Mouse (Mus musculus): ENCODE measurements around the gene Atg10. TPM values are rescaled to one million over a fixed set of nuclear protein-coding genes. Genes with fewer than 3 reads are reported as not detected.
A peak's percentile ranks its signal among the peaks of the same experiment; 100 is the strongest.

Atg10 gene
- polyA plus RNA-seq, 1 experiment from 2014 or later = 13.0 TPM

DNA sequence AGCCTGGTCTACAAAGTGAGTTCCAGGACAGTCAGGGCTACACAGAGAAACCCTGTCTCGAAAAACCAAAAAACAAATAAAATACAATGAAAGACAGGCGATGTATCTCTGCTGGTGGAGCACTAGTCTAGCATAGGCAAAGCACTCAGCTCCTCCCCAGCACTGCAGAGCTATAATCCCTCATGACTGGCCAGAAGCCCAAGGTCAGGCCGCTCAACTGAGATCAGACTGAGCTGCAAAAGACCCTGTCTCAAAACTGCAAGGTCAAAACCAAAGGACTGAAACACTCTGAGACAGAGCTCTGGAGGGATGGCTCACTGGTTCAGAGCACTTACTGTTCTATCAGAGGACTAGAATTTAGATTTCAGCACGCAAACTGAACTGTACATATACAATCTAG, 65.8 kb downstream of the Atg10 start:
- H3K4me2 ChIP-seq (ENCODE audit: low read depth, low read length, severe bottlenecking) = no peak overlapping the region
- DNase-seq (ENCODE audit: low spot score) = no peak
- no peaks in the 10 kb centered on the region for H3K27me3 ChIP-seq (ENCODE audit: control insufficient read depth, insufficient read depth, low read length)
- no peaks in the 10 kb centered on the region for H3K9me3 ChIP-seq (ENCODE audit: control insufficient read depth, low read length)
- no peak for ATAC-seq (replicated peaks; ENCODE audit: low FRiP score)
- 87% methylated on average over 4 of the region's 4 CpGs for WGBS
- no peak overlapping the region for H3K27ac ChIP-seq (ENCODE audit: low read depth, low read length)
- no peak overlapping the region for H3K9ac ChIP-seq (ENCODE audit: low read length)
- no peak overlapping the region for H3K4me3 ChIP-seq (ENCODE audit: low read depth, low read length)
- no peaks in the 10 kb centered on the region for H3K36me3 ChIP-seq (ENCODE audit: control insufficient read depth, insufficient read depth, low read length)
- H3K4me1 ChIP-seq (replicated peaks; ENCODE audit: control insufficient read depth, insufficient read depth, low read length) = no peaks in the 10 kb centered on the region

DNA sequence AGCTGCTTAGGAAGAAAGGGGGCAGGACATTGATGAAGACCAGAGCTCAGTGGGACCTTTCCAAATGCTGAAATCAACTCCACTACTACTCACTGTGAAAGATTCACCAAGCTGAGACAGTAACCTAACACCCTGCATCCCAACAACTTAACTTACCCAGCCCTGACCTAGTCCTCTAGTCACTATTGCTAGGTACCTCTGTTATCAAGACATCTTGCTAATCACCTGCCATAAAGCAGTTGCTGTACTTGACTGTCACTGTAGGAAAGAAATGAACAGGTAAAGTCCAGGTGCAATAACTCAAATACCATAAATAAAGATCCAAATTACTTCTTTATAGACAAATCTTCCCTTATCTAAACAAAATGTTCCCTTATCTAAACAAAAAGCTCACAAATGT, 66.3 kb downstream of the Atg10 start:
- DNase-seq (ENCODE audit: low spot score) = no peak
- no peaks in the 10 kb centered on the region for H3K36me3 ChIP-seq (ENCODE audit: control insufficient read depth, insufficient read depth, low read length)
- H3K4me3 ChIP-seq (ENCODE audit: low read depth, low read length) = no peak overlapping the region
- H3K4me1 ChIP-seq (replicated peaks; ENCODE audit: control insufficient read depth, insufficient read depth, low read length) = no peaks in the 10 kb centered on the region
- no peaks in the 10 kb centered on the region for H3K9me3 ChIP-seq (ENCODE audit: control insufficient read depth, low read length)
- H3K9ac ChIP-seq (ENCODE audit: low read length) = no peak overlapping the region
- no peak overlapping the region for H3K27ac ChIP-seq (ENCODE audit: low read depth, low read length)
- no peaks in the 10 kb centered on the region for H3K27me3 ChIP-seq (ENCODE audit: control insufficient read depth, insufficient read depth, low read length)
- H3K4me2 ChIP-seq (ENCODE audit: low read depth, low read length, severe bottlenecking) = no peak overlapping the region
- ATAC-seq (replicated peaks; ENCODE audit: low FRiP score) = no peak

DNA sequence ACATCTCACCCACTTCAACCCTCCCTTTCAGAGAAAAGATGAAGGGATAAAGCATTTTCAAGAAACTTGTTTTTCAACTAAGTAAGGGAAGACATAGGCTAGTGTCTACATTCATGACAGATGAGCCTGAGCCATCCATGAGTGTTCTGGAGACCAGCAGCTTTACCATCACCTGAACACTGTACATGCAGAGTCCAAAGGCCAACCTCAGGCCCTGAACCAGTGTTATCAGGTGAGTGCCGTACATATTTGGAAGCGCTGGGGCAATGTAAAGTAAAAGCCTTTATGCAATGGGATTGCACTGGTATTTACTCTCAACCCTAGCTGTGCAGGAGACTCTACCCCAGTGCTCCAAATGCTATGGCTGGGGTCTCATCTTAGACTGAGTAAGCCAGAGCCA, 66.8 kb downstream of the Atg10 start:
- no peak for ATAC-seq (replicated peaks; ENCODE audit: low FRiP score)
- 92% methylated on average over 2 of the region's 2 CpGs for WGBS
- H3K4me3 ChIP-seq (ENCODE audit: low read depth, low read length) = no peak overlapping the region
- no peak overlapping the region for H3K27ac ChIP-seq (ENCODE audit: low read depth, low read length)
- H3K9me3 ChIP-seq (ENCODE audit: control insufficient read depth, low read length) = no peaks in the 10 kb centered on the region
- H3K4me1 ChIP-seq (replicated peaks; ENCODE audit: control insufficient read depth, insufficient read depth, low read length) = no peaks in the 10 kb centered on the region
- H3K9ac ChIP-seq (ENCODE audit: low read length) = no peak overlapping the region
- no peaks in the 10 kb centered on the region for H3K27me3 ChIP-seq (ENCODE audit: control insufficient read depth, insufficient read depth, low read length)
- no peak for DNase-seq (ENCODE audit: low spot score)
- H3K36me3 ChIP-seq (ENCODE audit: control insufficient read depth, insufficient read depth, low read length) = no peaks in the 10 kb centered on the region
- no peak overlapping the region for H3K4me2 ChIP-seq (ENCODE audit: low read depth, low read length, severe bottlenecking)

DNA sequence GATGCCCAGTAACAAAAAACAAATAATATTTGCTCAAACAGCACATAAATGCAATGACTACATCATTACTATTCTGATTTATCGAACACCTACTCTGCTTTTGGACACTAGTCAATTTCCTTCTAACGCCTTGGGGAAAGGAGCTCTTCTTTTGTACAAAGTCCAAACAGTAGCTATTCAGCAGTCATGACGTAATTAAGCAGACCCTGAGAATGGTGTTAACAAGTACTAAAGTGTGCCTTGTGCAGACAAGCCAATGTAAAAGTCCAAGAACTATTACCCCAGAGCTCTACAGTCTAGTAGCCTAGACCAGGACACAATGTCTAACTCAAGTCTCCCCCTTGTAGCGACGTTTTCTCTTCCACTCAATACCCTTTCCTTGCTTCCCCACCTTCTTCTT, 67.5 kb downstream of the Atg10 start:
- H3K27ac ChIP-seq (ENCODE audit: low read depth, low read length) = no peak overlapping the region
- no peak for DNase-seq (ENCODE audit: low spot score)
- H3K27me3 ChIP-seq (ENCODE audit: control insufficient read depth, insufficient read depth, low read length) = no peaks in the 10 kb centered on the region
- no peaks in the 10 kb centered on the region for H3K9me3 ChIP-seq (ENCODE audit: control insufficient read depth, low read length)
- WGBS = 77% methylated on average over 5 of the region's 5 CpGs
- H3K4me2 ChIP-seq (ENCODE audit: low read depth, low read length, severe bottlenecking) = no peak overlapping the region
- H3K4me1 ChIP-seq (replicated peaks; ENCODE audit: control insufficient read depth, insufficient read depth, low read length) = no peaks in the 10 kb centered on the region
- no peaks in the 10 kb centered on the region for H3K36me3 ChIP-seq (ENCODE audit: control insufficient read depth, insufficient read depth, low read length)
- no peak overlapping the region for H3K9ac ChIP-seq (ENCODE audit: low read length)
- ATAC-seq (replicated peaks; ENCODE audit: low FRiP score) = no peak
- H3K4me3 ChIP-seq (ENCODE audit: low read depth, low read length) = no peak overlapping the region

DNA sequence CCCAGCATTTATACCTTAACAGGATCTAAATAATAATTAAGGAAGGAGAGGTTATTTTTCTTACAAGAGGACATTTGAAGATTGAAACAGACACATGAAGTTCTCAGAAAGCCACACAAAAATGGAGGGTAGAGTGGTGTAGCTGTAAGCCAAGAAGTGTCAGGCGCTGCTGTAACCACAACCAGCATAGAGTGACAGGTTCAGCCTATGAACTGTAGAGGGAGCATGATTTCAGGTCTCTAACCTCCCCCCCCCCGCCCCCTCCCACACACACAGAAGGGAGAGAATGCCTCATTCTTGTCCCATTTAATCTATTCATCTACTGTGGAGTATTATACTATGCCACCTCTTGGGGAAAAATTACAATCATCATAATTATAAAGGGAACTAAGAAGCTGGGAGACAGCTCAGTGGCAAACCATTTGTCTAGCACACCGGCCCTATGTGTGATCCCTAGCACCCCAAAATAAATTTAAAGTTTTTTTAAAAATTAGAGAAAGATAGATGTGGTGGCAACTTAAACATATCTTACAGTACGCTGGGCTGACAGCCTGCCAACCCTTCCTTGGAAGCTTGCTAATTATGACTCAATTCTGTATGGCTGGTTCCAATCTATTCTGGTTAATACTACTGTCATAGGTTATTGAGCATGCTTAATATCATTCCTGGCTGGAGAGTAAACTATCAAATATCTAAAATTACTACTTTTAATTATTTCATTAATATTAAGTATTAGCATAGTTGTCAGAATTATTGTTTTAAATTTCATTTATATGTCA, 68.2 kb downstream of the Atg10 start:
- DNase-seq (ENCODE audit: low spot score) = no peak
- no peaks in the 10 kb centered on the region for H3K27me3 ChIP-seq (ENCODE audit: control insufficient read depth, insufficient read depth, low read length)
- H3K9me3 ChIP-seq (ENCODE audit: control insufficient read depth, low read length) = no peaks in the 10 kb centered on the region
- ATAC-seq (replicated peaks; ENCODE audit: low FRiP score) = no peak
- no peak overlapping the region for H3K4me3 ChIP-seq (ENCODE audit: low read depth, low read length)
- 71% methylated on average over 4 of the region's 4 CpGs for whole genome bisulfite sequencing
- H3K4me1 ChIP-seq (replicated peaks; ENCODE audit: control insufficient read depth, insufficient read depth, low read length) = no peaks in the 10 kb centered on the region
- no peak overlapping the region for H3K4me2 ChIP-seq (ENCODE audit: low read depth, low read length, severe bottlenecking)
- no peak overlapping the region for H3K9ac ChIP-seq (ENCODE audit: low read length)
- H3K27ac ChIP-seq (ENCODE audit: low read depth, low read length) = no peak overlapping the region
- no peaks in the 10 kb centered on the region for H3K36me3 ChIP-seq (ENCODE audit: control insufficient read depth, insufficient read depth, low read length)

DNA sequence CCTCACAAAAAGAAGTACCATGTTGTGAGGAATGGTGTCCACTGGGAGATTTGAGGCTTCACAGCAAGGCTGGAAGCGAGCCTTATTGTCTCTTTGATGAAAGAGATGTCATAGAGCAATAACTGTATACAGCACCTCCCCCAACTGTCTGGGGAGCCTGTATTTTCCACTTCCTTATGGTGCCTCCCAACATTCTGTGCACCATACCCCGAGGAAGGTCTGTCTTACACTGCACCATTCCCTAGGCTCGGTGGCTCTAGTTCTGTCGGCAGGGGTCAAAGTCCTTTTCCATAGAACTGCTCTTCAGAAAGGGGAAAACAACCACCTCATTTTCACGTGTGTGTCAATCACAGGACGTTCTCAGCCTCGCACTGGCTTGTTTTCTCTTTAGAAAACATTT, 69.1 kb downstream of the Atg10 start:
- ATAC-seq (replicated peaks; ENCODE audit: low FRiP score) (no peak), DNase-seq (ENCODE audit: low spot score) (no peak)
- H3K4me3 ChIP-seq (ENCODE audit: low read depth, low read length) = no peak overlapping the region
- no peak overlapping the region for H3K27ac ChIP-seq (ENCODE audit: low read depth, low read length)
- no peaks in the 10 kb centered on the region for H3K9me3 ChIP-seq (ENCODE audit: control insufficient read depth, low read length)
- 84% methylated on average over 7 of the region's 7 CpGs for WGBS
- H3K36me3 ChIP-seq (ENCODE audit: control insufficient read depth, insufficient read depth, low read length) = no peaks in the 10 kb centered on the region
- no peaks in the 10 kb centered on the region for H3K27me3 ChIP-seq (ENCODE audit: control insufficient read depth, insufficient read depth, low read length)
- no peak overlapping the region for H3K4me2 ChIP-seq (ENCODE audit: low read depth, low read length, severe bottlenecking)
- no peak overlapping the region for H3K9ac ChIP-seq (ENCODE audit: low read length)
- no peaks in the 10 kb centered on the region for H3K4me1 ChIP-seq (replicated peaks; ENCODE audit: control insufficient read depth, insufficient read depth, low read length)

DNA sequence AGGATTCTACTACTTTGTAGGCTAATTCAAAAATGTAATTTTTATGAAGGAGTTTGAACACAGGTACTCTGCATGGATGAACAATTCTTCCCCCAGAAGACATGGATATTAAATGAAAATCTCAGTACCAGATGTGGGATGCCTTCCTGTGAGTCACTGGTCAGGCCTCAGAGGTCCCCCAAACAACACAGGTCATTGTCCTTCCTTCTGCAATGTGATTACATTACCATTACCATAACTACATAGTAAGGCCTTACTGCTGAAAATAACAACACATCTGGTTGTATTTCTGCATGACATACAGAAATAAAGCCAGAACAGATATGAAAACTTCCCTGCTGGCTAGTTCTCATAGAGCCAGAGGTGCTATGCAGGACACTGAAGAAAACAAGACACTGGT, 87.4 kb downstream of the Atg10 start:
- no peak for DNase-seq (ENCODE audit: low spot score)
- H3K9ac ChIP-seq (ENCODE audit: low read length) = no peak overlapping the region
- H3K36me3 ChIP-seq (ENCODE audit: control insufficient read depth, insufficient read depth, low read length) = no peaks in the 10 kb centered on the region
- H3K27me3 ChIP-seq (ENCODE audit: control insufficient read depth, insufficient read depth, low read length) = no peaks in the 10 kb centered on the region
- no peak overlapping the region for H3K4me2 ChIP-seq (ENCODE audit: low read depth, low read length, severe bottlenecking)
- H3K27ac ChIP-seq (ENCODE audit: low read depth, low read length) = no peak overlapping the region
- no peaks in the 10 kb centered on the region for H3K9me3 ChIP-seq (ENCODE audit: control insufficient read depth, low read length)
- H3K4me3 ChIP-seq (ENCODE audit: low read depth, low read length) = no peak overlapping the region
- no peak for ATAC-seq (replicated peaks; ENCODE audit: low FRiP score)
- no peaks in the 10 kb centered on the region for H3K4me1 ChIP-seq (replicated peaks; ENCODE audit: control insufficient read depth, insufficient read depth, low read length)

DNA sequence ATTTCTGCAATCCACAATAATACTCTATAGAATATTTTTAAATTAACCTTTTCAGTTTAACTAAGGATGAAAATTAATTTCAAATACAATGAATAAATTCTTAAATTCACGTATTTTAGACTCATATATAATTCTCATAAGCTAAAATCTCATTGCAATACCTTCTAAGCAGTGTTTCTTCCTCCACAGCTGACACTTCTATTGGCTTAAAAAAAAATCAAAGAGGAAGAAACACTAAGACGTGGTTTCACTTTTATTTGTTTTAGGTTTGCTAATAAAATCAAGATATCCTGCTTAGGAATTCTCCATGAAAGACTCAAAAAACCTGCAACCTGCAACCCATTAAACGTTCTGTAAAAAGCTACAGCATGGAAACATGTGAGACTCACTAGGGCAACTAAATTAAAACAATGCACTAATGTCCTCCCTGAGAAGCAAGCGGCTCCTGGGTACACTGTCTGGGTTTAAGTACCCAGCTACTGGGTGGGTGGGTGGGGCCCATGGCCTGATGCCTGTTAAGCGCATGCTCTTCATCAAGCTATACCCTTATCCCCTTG, 90.4 kb downstream of the Atg10 start:
- Histone ChIP-seq H3K27ac (ENCODE audit: low read depth, low read length) (no peak overlapping the region), H3K9ac (ENCODE audit: low read length) (no peak overlapping the region), H3K9me3 (ENCODE audit: control insufficient read depth, low read length) (no peaks in the 10 kb centered on the region), H3K27me3 (ENCODE audit: control insufficient read depth, insufficient read depth, low read length) (no peaks in the 10 kb centered on the region), H3K4me1 (replicated peaks; ENCODE audit: control insufficient read depth, insufficient read depth, low read length) (0 out of 2 replicates have a peak, but pooled peaks cover 3% of the 10 kb centered on the region), H3K36me3 (ENCODE audit: control insufficient read depth, insufficient read depth, low read length) (no peaks in the 10 kb centered on the region), H3K4me2 (ENCODE audit: low read depth, low read length, severe bottlenecking) (no peak overlapping the region), H3K4me3 (ENCODE audit: low read depth, low read length) (no peak overlapping the region)
- ATAC-seq (replicated peaks; ENCODE audit: low FRiP score) = no peak
- no peak for DNase-seq (ENCODE audit: low spot score)
- WGBS = 69% methylated on average over 5 of the region's 5 CpGs

DNA sequence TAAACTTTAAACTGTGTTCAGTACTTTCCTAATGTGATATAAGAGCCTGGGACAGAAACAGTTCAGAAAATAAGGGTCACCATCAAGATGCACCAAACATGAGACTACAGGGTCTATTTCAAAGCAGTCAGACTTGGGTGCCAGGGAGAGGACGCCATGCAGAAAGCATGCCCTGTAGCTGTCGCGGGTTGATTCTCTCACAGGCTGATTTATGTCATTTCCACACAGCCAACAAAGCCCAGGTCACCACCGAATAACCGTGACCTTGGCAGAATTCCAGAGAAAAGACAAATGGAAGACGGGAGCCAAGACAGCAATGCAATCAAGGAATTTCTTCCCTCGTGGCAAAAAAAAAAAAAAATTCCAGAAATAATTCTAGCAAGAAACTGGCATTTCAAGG, 94.7 kb downstream of the Atg10 start:
- Histone ChIP-seq H3K27me3 (ENCODE audit: control insufficient read depth, insufficient read depth, low read length) (no peaks in the 10 kb centered on the region), H3K27ac (ENCODE audit: low read depth, low read length) (no peak overlapping the region), H3K4me1 (replicated peaks; ENCODE audit: control insufficient read depth, insufficient read depth, low read length) (0 out of 2 replicates have a peak, but pooled peaks cover 3% of the 10 kb centered on the region), H3K9me3 (ENCODE audit: control insufficient read depth, low read length) (no peaks in the 10 kb centered on the region), H3K4me3 (ENCODE audit: low read depth, low read length) (no peak overlapping the region), H3K9ac (ENCODE audit: low read length) (no peak overlapping the region), H3K4me2 (ENCODE audit: low read depth, low read length, severe bottlenecking) (no peak overlapping the region), H3K36me3 (ENCODE audit: control insufficient read depth, insufficient read depth, low read length) (no peaks in the 10 kb centered on the region)
- ATAC-seq (replicated peaks; ENCODE audit: low FRiP score) (0 out of 2 replicates have a peak, but pooled peaks have one; percentile 15), DNase-seq (ENCODE audit: low spot score) (no peak)
- 72% methylated on average over 7 of the region's 7 CpGs for WGBS

Data from forebrain, embryonic 11.5 days (tissue).